Mouse (Mus musculus): ENCODE data around the gene Zswim5. TPM values are rescaled to one million over a fixed set of nuclear protein-coding genes. Genes with fewer than 3 reads are reported as not detected.
A peak's percentile ranks its signal among the peaks of the same experiment; 100 is the strongest.

Gene Zswim5
- polyA plus RNA-seq, 1 experiment from 2014 or later = 0.04 TPM

DNA sequence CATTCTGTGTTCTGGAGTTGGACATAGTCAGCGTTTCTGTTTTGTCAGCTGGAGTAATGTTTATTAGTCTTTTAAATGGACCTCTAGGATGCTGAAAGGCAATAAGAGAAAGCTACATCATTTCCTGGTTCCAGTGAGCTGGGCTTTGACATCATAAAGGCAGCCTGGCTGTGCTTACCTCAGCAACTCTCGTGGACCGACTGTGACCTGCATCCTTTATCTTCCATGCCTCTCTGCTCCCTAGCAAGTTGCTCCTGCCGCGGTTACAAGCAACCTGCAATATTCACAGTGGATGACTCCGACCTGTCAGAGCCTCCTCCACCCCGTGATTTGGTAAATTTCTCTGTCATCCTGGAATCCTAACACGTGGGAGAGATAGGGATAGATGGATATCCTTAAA is 15.2 kb upstream of the Zswim5 start:
- Histone ChIP-seq H3K4me2 (replicated peaks; ENCODE audit: low read depth) (no peak overlapping the region), H3K4me3 (ENCODE audit: low read depth, low read length) (no peak overlapping the region), H3K27me3 (ENCODE audit: control insufficient read depth, insufficient read depth, low read length) (no peaks in the 10 kb centered on the region), H3K4me1 (replicated peaks; ENCODE audit: control insufficient read depth, insufficient read depth) (no peaks in the 10 kb centered on the region), H3K9ac (ENCODE audit: low read length) (no peak overlapping the region), H3K36me3 (ENCODE audit: control insufficient read depth, insufficient read depth, low read length) (no peaks in the 10 kb centered on the region), H3K27ac (replicated peaks) (no peak overlapping the region), H3K9me3 (ENCODE audit: control insufficient read depth, low read length) (no peaks in the 10 kb centered on the region)
- TF ChIP-seq CTCF (IDR thresholded peaks at IDR 0.05; ENCODE audit: low read depth) = no peak
- TF ChIP-seq EP300 (optimal IDR thresholded peaks at IDR 0.05) = no peak
- WGBS = 63% methylated on average over 8 of the region's 8 CpGs
- no peak for ATAC-seq (ENCODE audit: low FRiP score, low TSS enrichment)
- DNase-seq (ENCODE audit: low spot score) = no peak

DNA sequence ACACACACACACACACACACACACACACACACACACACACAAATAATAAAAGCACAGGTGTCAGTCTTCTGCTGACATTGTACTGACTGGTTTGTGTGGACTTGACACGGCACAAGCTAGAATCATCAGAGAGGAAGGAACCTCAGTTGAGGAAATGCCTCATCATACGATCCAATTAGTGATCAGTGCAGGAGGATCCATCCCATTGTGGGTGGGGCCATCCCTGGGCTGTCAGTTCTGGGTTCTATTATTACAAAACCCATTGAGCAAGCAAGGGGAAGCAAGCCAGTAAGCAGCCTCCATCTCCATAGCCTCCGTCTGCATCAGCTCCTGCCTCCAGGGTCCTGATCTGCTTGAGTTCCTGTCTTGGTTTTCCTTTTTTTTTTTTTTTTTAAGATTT is 7.3 kb upstream of the Zswim5 start:
- ATAC-seq (ENCODE audit: low FRiP score, low TSS enrichment) (no peak), DNase-seq (ENCODE audit: low spot score) (no peak)
- Histone ChIP-seq H3K9ac (ENCODE audit: low read length) (no peak overlapping the region), H3K4me1 (replicated peaks; ENCODE audit: control insufficient read depth, insufficient read depth) (no peaks in the 10 kb centered on the region), H3K4me2 (replicated peaks; ENCODE audit: low read depth) (no peak overlapping the region), H3K27me3 (ENCODE audit: control insufficient read depth, insufficient read depth, low read length) (no peaks in the 10 kb centered on the region), H3K9me3 (ENCODE audit: control insufficient read depth, low read length) (no peaks in the 10 kb centered on the region), H3K4me3 (ENCODE audit: low read depth, low read length) (no peak overlapping the region), H3K36me3 (ENCODE audit: control insufficient read depth, insufficient read depth, low read length) (no peaks in the 10 kb centered on the region), H3K27ac (replicated peaks) (no peak overlapping the region)
- WGBS = 60% methylated on average over 3 of the region's 3 CpGs
- no peak for TF ChIP-seq EP300 (optimal IDR thresholded peaks at IDR 0.05)
- no peak for TF ChIP-seq CTCF (IDR thresholded peaks at IDR 0.05; ENCODE audit: low read depth)

DNA sequence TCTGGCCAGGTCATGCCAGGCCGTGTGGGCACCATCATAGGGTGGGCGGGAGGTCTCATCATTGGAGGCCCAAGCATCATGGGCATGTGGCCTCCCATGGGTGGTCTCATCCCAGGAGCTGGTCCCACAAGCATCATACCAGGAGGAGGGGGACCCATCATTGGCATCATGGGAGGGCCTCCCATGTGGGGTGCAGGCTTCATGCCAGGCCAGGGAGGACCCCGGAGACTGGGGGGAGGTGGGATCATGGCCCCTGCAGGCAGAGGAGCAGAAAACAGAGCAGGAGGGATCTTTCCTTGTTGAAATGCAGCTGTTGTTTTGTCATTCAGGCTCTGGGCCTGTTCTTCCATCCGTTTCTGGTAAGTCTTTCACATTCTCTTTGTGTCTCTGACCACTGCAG is 2.6 kb upstream of the Zswim5 start:
- H3K36me3 ChIP-seq (ENCODE audit: control insufficient read depth, insufficient read depth, low read length) = no peaks in the 10 kb centered on the region
- DNase-seq (ENCODE audit: low spot score) (no peak), ATAC-seq (ENCODE audit: low FRiP score, low TSS enrichment) (no peak)
- no peak overlapping the region for H3K4me2 ChIP-seq (replicated peaks; ENCODE audit: low read depth)
- no peak overlapping the region for H3K27ac ChIP-seq (replicated peaks)
- H3K9ac ChIP-seq (ENCODE audit: low read length) = no peak overlapping the region
- no peaks in the 10 kb centered on the region for H3K9me3 ChIP-seq (ENCODE audit: control insufficient read depth, low read length)
- H3K4me3 ChIP-seq (ENCODE audit: low read depth, low read length) = no peak overlapping the region
- 0 out of 2 replicates have a peak, but pooled peaks cover 2% of the 10 kb centered on the region for H3K27me3 ChIP-seq (ENCODE audit: control insufficient read depth, insufficient read depth, low read length)
- TF ChIP-seq CTCF (IDR thresholded peaks at IDR 0.05; ENCODE audit: low read depth) (no peak), EP300 (optimal IDR thresholded peaks at IDR 0.05) (no peak)
- peaks cover 3% of the 10 kb centered on the region; the same call in 1 of the 2 replicates for H3K4me1 ChIP-seq (replicated peaks; ENCODE audit: control insufficient read depth, insufficient read depth)
- 86% methylated on average over 4 of the region's 4 CpGs for WGBS

DNA sequence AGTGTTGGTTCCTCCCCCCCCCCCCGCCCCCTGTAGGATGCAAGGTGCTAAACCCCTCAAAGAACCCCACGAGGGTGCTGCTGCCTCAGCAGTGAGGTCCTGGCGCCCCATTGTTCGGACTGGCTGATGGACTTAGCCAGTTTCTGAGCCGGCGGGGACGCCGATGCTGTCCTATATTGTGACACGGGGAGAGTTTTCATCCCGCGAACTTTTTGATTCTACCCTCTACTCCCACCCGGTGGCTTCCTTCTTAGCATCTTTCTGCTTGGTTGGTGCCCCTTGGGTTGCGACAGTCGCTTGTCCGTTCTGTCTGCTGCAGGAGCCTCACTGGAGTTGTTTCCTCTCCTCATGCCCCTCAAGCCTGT is 564 bp upstream of the Zswim5 start:
- Histone ChIP-seq H3K27ac (replicated peaks) (no peak overlapping the region), H3K4me1 (replicated peaks; ENCODE audit: control insufficient read depth, insufficient read depth) (peaks cover 3% of the 10 kb centered on the region; the same call in 1 of the 2 replicates), H3K4me3 (ENCODE audit: low read depth, low read length) (peak overlapping the region; percentile 77), H3K9ac (ENCODE audit: low read length) (peak overlapping the region; percentile 53), H3K36me3 (ENCODE audit: control insufficient read depth, insufficient read depth, low read length) (no peaks in the 10 kb centered on the region), H3K4me2 (replicated peaks; ENCODE audit: low read depth) (peak overlapping the region; percentile 100), H3K27me3 (ENCODE audit: control insufficient read depth, insufficient read depth, low read length) (0 out of 2 replicates have a peak, but pooled peaks cover 2% of the 10 kb centered on the region), H3K9me3 (ENCODE audit: control insufficient read depth, low read length) (no peaks in the 10 kb centered on the region)
- DNase-seq (ENCODE audit: low spot score) = peak; percentile 22
- TF ChIP-seq EP300 (optimal IDR thresholded peaks at IDR 0.05) = no peak
- no peak for TF ChIP-seq CTCF (IDR thresholded peaks at IDR 0.05; ENCODE audit: low read depth)
- 0% methylated on average over 14 of the region's 15 CpGs for WGBS
- 0 out of 2 replicates have a peak, but pooled peaks have one; percentile 29 for ATAC-seq (ENCODE audit: low FRiP score, low TSS enrichment)

DNA sequence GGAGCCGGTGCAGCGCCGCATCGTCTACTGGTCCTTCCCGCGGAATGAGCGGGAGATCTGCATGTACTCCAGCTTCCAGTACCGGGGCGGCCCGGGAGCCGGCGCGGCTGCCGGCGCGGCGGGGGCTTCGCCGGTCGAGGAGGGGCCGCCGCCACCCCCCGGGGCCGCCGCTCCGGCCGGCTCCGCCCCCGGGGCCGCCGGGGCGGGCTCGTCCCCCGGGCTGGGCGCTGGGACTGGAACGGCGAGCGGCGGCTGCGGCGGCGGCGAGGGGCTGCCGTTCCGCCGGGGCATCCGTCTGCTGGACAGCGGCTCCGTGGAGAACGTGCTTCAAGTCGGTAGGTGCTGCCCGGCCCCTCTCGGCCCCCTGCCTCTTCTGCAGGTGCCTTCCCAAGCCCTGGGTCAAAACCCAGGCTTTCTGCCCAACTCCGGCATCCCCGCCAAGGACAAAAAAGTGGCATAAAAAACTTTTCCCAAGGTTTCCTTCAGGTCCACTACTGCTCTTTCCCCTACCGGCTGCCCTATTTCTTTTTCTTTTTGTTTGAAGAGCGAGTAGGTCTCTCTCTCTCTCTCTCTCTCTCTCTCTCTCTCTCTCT is 649 bp downstream of the Zswim5 start:
- TF ChIP-seq CTCF (IDR thresholded peaks at IDR 0.05; ENCODE audit: low read depth) = no peak
- no peak for TF ChIP-seq EP300 (optimal IDR thresholded peaks at IDR 0.05)
- Histone ChIP-seq H3K9ac (ENCODE audit: low read length) (peak overlapping the region; percentile 53), H3K27me3 (ENCODE audit: control insufficient read depth, insufficient read depth, low read length) (0 out of 2 replicates have a peak, but pooled peaks cover 2% of the 10 kb centered on the region), H3K4me2 (replicated peaks; ENCODE audit: low read depth) (peak overlapping the region; percentile 100), H3K27ac (replicated peaks) (no peak overlapping the region), H3K9me3 (ENCODE audit: control insufficient read depth, low read length) (no peaks in the 10 kb centered on the region), H3K4me3 (ENCODE audit: low read depth, low read length) (peak overlapping the region; percentile 77), H3K4me1 (replicated peaks; ENCODE audit: control insufficient read depth, insufficient read depth) (peaks cover 3% of the 10 kb centered on the region; the same call in 1 of the 2 replicates), H3K36me3 (ENCODE audit: control insufficient read depth, insufficient read depth, low read length) (no peaks in the 10 kb centered on the region)
- DNase-seq (ENCODE audit: low spot score) (peak; percentile 19), ATAC-seq (ENCODE audit: low FRiP score, low TSS enrichment) (peak; percentile 49)
- WGBS = under 1% methylated on average over 43 of the region's 57 CpGs

DNA sequence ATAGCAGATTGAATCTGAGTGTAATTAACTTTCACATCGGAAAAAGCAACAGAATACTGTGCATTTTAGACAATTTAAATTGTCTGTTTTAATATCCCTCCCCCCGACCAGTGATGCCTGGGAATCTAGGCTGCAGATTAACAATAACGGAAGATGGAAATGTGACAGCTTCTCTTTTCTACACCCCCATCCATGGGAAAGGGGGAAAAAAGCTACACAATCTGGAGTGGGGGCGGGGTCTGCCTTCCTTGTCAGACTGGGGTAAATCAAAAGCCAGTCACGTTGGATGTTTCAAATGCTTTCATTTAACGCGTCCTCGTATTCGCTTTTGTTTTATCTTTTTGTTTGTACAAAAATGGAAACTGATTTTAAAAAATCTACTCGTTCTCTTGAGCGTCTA is 1.3 kb downstream of the Zswim5 start:
- Histone ChIP-seq H3K36me3 (ENCODE audit: control insufficient read depth, insufficient read depth, low read length) (no peaks in the 10 kb centered on the region), H3K9me3 (ENCODE audit: control insufficient read depth, low read length) (no peaks in the 10 kb centered on the region), H3K9ac (ENCODE audit: low read length) (no peak overlapping the region), H3K27ac (replicated peaks) (no peak overlapping the region), H3K27me3 (ENCODE audit: control insufficient read depth, insufficient read depth, low read length) (0 out of 2 replicates have a peak, but pooled peaks cover 2% of the 10 kb centered on the region), H3K4me1 (replicated peaks; ENCODE audit: control insufficient read depth, insufficient read depth) (peaks cover 3% of the 10 kb centered on the region; the same call in 1 of the 2 replicates), H3K4me2 (replicated peaks; ENCODE audit: low read depth) (no peak overlapping the region; the same call in none of the 2 replicates), H3K4me3 (ENCODE audit: low read depth, low read length) (0 out of 2 replicates have a peak overlapping the region, but pooled peaks have one; percentile 77)
- ATAC-seq (ENCODE audit: low FRiP score, low TSS enrichment) (no peak), DNase-seq (ENCODE audit: low spot score) (no peak)
- TF ChIP-seq CTCF (IDR thresholded peaks at IDR 0.05; ENCODE audit: low read depth) (no peak), EP300 (optimal IDR thresholded peaks at IDR 0.05) (no peak)
- 9% methylated on average over 11 of the region's 11 CpGs for WGBS

All from stomach, postnatal 0 days (tissue).